Mouse (Mus musculus) adipocyte (in vitro differentiated cells): ENCODE measurements around the gene Asic1.

ENCODE experiments used
- DNase-seq: peaks from one replicate; pipeline ENCODE4 v3.0.0-alpha.2; 2016; ENCODE audit warnings: low spot score

Asic1 gene

DNA sequence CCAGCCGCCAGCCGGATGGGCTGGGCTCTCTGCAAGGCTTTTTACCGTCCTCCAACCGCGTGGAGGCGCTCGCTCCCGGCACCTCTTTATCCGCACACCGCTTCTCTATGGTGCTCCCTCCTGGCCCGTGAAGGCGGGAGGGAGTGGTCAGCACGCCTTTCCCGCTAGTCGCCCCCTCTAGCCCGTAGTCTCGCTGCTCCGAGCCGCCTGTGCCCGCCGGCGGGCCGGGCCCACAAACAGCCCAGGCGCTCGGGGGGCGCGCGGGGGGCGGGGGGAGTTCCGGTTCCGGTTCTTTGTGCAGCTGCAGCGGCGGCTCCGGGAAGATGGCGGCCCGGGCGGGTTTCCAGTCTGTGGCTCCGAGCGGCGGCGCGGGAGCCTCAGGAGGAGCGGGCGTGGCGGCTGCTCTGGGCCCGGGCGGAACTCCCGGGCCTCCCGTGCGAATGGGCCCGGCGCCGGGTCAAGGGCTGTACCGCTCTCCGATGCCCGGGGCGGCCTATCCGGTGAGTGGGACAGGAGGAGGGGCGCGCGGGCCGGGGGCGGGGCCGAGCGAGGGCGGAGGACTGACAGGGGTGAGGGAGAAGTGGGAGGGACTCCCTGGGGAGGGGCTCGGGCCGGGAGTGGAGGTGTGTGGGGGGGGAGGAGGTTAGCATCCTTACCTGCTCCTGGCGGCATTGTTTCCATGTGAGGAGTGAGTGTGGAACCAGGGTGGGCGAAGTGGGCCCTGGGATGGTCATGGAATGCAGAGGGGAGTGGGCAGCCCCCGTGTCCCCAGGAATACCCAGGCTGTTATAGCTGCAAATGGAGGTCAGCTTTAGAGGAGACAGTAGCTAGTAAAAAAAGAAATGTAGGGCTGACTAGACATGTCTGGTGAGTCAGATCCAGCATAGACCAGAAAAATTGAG is 32.1 kb downstream of the Asic1 start, which contains the start of gene Smarcd1:
TSS of gene Smarcd1 (plus strand) at position 131 of the 902 bp plus-strand sequence.
- peak; percentile 95 for DNase-seq

- no peak for DNase-seq
These were observed 32.9 kb downstream of the Asic1 start for GRCm38 (mm10) chr15:99703104-99703503.

DNA sequence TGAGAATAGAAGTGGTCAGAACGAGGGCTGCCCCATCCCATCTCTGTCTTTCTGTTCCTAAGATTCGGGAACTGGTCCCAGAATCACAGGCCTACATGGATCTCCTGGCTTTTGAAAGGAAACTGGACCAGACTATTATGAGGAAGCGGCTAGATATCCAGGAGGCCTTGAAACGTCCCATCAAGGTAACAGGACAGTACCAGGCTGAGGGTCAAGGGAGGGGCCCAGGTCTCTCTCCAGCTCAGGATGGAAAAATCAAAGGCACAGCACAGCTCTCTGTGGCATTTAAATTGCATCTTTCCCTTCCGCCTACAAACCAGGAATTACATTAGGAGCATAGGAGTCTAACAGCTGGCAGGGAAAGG is 33.5 kb downstream of the Asic1 start:
- no peak for DNase-seq

- no peak for DNase-seq
These were observed 34.0 kb downstream of the Asic1 start for GRCm38 (mm10) chr15:99704041-99704681.

DNA sequence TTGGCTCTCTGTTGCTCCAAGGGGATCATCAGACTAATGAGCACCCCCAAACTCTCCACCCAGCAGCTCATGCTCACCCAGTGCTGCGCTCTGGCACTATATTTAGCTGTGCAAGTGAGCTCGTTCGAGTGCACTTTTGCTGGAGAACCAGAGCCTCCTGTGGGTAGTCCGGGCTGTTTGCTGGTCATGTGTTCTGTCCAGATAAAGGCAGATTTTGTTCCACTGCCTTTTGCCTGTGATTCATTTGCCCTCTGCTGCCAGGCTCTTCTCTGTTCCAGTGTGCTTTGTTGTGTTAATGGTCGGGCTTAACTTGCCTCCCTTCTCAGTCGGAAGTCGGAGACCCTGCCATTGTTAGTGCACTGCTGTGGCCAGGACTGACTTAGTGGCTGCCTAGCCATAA is 34.7 kb downstream of the Asic1 start:
- DNase-seq, result peak; percentile 53

DNA sequence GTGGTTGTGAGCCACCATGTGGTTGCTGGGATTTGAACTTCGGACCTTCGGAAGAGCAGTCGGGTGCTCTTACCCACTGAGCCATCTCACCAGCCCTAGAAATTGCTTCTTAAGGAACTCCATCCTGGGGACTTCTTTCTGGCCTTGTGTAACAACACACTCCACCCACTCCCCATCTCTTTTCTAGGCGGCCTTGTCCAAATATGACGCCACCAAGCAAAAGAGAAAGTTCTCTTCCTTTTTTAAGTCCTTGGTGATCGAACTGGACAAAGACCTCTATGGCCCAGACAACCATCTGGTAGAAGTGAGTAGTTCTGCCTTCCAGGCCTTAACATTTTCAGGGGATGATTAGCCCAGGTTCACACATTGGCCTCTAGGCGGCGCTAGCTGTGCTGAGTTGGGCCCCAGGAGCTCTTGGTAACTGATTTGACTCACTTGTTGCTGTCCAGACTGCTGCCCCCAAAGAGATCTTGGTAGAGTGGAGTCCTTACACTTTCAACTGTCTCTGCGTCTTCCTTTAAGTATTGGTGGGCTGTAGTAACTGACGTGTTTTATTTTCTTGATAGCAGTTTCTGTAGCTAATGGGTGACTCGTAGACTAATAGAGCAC is 35.4 kb downstream of the Asic1 start, which contains the start of gene Gm17349:
TSS of gene Gm17349 (minus strand) at position 51 of the 609 bp plus-strand sequence.
- peak; percentile 89 for DNase-seq

DNA sequence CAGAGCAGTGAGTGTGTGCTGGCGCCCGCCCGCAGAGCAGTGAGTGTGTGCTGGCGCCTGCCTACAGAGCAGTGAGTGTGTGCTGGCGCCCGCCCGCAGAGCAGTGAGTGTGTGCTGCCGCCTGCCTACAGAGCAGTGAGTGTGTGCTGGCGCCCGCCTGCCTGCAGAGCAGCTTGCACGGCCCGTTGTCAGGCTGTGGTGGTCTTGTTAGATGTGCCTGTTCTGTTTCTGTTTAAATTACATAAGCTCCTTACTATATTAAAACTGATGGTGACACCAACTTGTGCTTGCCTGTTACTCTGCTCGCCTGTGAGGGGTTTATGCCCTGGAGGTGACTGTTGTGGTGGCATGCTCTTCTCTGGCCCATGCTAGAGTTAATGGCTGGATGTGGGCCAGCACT is 38.0 kb downstream of the Asic1 start:
- DNase-seq, result no peak

GRCm38 (mm10) chr15:99710221-99711190 is 40.3 kb downstream of the Asic1 start:
- DNase-seq, result no peak

DNA sequence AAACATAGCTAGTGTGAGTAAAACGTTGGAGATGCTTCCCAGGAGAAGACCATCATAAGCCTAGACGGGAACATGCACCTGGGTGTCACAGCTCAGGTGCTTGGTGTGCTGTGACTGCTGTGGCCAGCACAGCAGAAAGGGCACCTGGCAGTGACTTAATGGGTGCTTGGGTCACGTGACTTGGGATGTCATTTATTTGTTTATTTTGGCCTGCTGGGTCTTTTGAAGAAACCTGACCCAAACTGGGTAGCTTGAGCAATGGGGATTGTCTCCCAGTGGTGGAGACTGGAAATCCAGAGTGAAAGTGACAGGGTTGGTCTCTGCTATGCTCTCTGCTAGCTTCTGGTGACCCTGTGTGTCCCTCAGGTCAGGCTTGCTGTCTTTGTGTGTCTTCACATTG is 41.3 kb downstream of the Asic1 start:
- DNase-seq, result no peak

- DNase-seq, result no peak
These were observed 42.7 kb downstream of the Asic1 start for GRCm38 (mm10) chr15:99712666-99713559.

- no peak for DNase-seq
These were observed 43.4 kb downstream of the Asic1 start for GRCm38 (mm10) chr15:99713569-99713968.

GRCm38 (mm10) chr15:99714206-99714605 is 44.0 kb downstream of the Asic1 start:
- DNase-seq, result no peak

DNA sequence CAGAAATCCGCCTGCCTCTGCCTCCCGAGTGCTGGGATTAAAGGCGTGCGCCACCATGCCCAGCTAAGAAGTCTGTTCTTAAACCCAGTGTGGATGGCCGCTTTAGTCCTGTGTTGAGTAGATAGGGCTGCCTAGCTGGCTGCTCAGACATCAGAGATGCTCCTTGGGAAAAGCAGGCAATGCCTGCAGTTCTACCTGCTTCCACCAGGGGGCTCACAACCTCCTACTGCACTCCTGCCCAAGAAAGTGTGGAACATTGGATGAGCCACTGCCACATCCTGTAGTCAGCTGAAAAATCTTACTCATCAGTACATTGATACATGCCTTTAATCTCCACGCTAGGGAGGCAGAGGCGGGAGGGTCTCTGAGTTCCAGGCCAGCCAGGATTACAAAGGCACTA is 44.7 kb downstream of the Asic1 start:
- DNase-seq, result peak; percentile 87

GRCm38 (mm10) chr15:99715361-99715865 is 45.2 kb downstream of the Asic1 start:
- no peak for DNase-seq

- peak; percentile 80 for DNase-seq
These were observed 46.0 kb downstream of the Asic1 start for GRCm38 (mm10) chr15:99715982-99716746.

GRCm38 (mm10) chr15:99716814-99717213 is 46.6 kb downstream of the Asic1 start:
- DNase-seq, result no peak

DNA sequence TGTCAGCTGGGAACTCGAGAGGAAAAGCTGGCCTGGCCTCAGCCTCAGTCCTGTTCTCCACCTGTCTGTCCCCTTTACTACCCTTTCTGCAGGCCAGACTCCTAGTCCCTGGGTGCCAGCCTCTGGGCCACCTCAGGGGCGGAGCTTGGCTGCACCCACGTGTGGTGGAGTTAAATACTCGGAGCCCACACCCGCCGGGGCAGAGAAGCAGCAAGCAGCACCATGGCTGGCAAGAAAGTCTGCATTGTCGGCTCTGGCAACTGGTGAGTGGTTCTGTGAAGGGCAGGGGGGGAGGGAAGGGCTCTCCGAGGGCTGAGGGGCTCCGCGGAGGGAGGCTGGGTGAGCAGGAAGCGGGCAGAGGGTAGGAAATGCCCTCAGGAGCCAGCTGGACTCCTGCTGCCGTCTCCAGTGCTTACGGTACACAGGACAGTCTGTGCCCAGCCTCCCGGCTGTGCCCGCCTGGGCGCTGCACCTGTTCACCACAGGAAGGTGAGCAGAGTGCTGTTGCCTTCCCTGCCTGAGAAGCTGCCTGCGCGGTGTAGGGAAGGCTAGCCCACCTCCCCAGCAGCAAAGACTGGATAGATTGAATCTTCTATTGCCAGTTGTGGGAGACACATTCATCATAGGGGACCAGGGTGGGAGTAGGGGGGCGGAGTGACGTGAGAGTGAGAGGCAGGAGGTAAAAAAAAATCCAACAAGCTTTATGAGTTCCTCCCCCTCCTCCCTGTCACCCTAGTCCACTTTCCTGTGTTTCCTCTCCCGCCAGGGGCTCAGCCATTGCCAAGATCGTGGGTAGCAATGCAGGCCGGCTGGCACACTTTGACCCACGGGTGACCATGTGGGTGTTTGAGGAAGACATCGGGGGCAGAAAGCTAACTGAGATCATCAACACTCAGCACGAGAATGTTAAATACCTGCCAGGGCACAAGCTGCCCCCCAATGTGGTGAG is 47.5 kb downstream of the Asic1 start, which contains the start of gene Gpd1:
TSS of gene Gpd1 (plus strand) at position 130 of the 949 bp plus-strand sequence.
- DNase-seq, result peak; percentile 70

DNA sequence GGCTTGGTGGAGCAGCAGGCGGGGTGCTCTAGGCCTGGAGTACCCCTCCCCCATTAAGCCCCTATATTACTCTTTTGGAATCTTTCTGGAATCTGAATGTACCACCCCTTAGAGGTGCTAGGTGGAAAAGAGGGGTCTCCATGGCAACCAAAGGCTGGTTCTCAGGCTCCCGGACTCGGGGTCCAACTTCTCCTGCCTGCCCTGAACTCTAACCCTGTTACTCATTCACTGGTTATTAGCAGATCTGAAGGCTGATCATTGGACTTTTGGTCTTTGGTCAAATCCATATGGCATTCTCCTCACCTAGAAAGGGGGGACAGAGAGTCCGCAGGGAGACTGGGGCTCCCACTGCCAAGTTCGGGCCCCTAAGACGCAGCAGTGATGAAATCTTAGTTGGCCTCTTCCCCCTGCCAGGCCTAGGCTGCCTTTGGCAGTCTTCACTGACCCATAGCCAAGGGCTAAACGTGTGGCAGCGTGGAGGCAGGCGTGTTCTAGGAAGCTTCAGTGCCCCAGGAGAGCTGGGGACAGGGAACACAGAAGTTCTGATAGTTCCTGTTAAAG is 48.4 kb downstream of the Asic1 start:
- peak; percentile 85 for DNase-seq
